Mouse (Mus musculus) cerebellum, adult 2 months (tissue): ENCODE data around the gene Olfr1205.

Experiments
- CTCF ChIP-seq: fragments of 200-500 bp; IDR thresholded peaks from 2 replicates; pipeline ENCODE4 v1.5.1; 2011; ENCODE audit warnings: low read depth, mild to moderate bottlenecking, control low read depth, low read length, moderate library complexity, borderline replicate concordance; ENCODE audit not compliant: insufficient read depth
- POLR2A ChIP-seq: fragments of 200-500 bp; IDR thresholded peaks from 2 replicates; pipeline ENCODE4 v1.6.1; 2011; ENCODE audit warnings: low read length, control low read depth, borderline replicate concordance; ENCODE audit not compliant: insufficient read depth

GRCm38 (mm10) chr2:88814196-88814595 is 15.3 kb upstream of the Olfr1205 start, which contains the start of gene Olfr1202:
- TF ChIP-seq POLR2A (no peak), CTCF (no peak)
